Mouse (Mus musculus): ENCODE measurements around the gene Erp44. TPM values are rescaled to one million over a fixed set of nuclear protein-coding genes. Genes with fewer than 3 reads are reported as not detected.

Erp44 gene
- polyA plus RNA-seq, 1 experiment from 2014 or later, result 61.2 TPM

DNA sequence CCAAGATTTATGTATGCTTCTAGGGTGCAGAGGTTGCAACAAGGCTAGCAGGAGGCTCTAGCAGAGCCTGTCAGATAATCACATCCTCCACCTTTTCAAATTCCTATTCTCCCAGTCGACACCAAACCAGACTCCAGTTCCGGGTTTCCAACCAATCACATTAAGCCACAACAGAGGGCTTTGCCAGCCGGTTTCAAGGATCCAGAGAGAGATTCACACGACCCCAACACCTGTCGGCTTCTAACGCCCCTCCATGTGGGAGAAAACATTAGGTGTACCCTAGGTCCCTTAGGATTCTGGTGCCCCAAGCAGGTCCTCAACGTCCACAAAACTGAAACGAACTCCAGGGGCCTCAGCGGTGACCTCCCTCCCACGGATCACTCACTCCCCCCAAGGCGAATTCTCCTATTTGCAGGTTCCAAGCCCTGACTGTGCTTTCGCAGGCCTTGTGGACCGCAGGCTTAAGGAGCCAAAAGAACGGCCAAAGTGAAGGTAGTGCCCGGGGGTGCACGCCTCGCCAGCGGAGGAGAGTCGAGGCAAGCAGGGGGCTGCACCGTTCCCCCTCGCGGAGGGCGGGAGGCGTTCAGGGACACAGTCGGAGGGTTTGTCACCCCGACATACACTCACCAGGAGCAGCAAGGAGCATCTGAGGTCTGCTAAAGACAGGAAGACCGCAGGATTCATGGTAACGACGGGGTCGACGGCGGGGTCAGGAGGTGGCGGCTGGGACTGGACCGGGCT is 431 bp downstream of the Erp44 start:
- no peaks in the 10 kb centered on the region for H3K9me3 ChIP-seq (replicated peaks; ENCODE audit: control insufficient read depth, low read length, poor library complexity, severe bottlenecking)
- peak overlapping the region; percentile 70 for H3K27ac ChIP-seq (ENCODE audit: low read length)
- WGBS, result under 1% methylated on average over 34 of the region's 34 CpGs
- peak overlapping the region; percentile 98 for H3K4me3 ChIP-seq (ENCODE audit: low read depth, low read length)
- H3K9ac ChIP-seq (ENCODE audit: low read depth, low read length), result peak overlapping the region; percentile 91
- no peaks in the 10 kb centered on the region for H3K27me3 ChIP-seq (ENCODE audit: control insufficient read depth, insufficient read depth, low read depth, low read length)
- peaks cover 18% of the 10 kb centered on the region for H3K4me1 ChIP-seq (ENCODE audit: control insufficient read depth, insufficient read depth, low read length)
- peak overlapping the region; percentile 96 for H3K4me2 ChIP-seq (ENCODE audit: low read length)
- no peaks in the 10 kb centered on the region for H3K36me3 ChIP-seq (ENCODE audit: control insufficient read depth, insufficient read depth, low read length)
- no peak; the same call in 1 of the 2 replicates for ATAC-seq

DNA sequence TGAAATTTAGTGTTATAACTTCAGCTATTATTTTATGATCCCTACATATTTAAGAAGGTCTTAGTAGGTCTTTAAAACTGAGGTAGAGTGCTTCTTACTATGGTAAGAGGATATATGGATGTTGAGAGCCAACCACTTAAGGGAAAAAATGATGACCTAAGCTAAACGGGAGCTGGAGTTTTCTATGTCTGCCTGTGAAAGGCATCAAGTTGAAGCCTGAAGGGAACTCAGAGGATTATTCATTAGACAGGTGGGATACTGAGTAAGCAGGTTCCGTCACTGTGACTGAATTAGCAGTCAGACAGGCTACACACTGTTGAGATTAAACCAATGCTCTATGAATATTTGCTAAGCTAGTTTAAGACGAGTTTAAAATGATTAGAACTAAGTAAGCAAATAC is 2.3 kb downstream of the Erp44 start:
- no peak for ATAC-seq
- Histone ChIP-seq H3K27me3 (ENCODE audit: control insufficient read depth, insufficient read depth, low read depth, low read length) (no peaks in the 10 kb centered on the region), H3K36me3 (ENCODE audit: control insufficient read depth, insufficient read depth, low read length) (no peaks in the 10 kb centered on the region)

DNA sequence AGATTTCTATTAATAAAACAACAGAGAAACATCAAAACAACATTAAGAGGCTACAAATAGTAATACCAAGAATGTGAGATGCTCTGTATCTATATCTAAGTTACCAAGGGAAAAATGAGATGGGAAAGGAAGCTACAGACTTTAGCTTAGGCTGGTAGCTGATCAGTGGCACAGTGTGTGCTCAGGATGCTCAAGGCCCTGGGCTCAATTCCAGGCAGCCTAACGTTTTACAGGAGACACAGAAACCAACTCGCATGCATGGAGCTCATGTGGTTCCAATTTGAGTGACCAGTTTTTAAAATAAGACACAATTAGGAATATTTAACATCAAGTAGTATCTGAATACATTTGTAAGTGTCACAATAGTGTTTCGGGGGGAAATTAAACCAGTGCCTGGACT is 3.6 kb downstream of the Erp44 start:
- no peak overlapping the region for H3K4me2 ChIP-seq (ENCODE audit: low read length)
- H3K27me3 ChIP-seq (ENCODE audit: control insufficient read depth, insufficient read depth, low read depth, low read length), result no peaks in the 10 kb centered on the region
- H3K4me1 ChIP-seq (ENCODE audit: control insufficient read depth, insufficient read depth, low read length), result peaks cover 18% of the 10 kb centered on the region
- H3K9ac ChIP-seq (ENCODE audit: low read depth, low read length), result no peak overlapping the region
- no peaks in the 10 kb centered on the region for H3K9me3 ChIP-seq (replicated peaks; ENCODE audit: control insufficient read depth, low read length, poor library complexity, severe bottlenecking)
- H3K27ac ChIP-seq (ENCODE audit: low read length), result no peak overlapping the region
- H3K4me3 ChIP-seq (ENCODE audit: low read depth, low read length), result no peak overlapping the region
- WGBS, result 89% methylated on average over 3 of the region's 3 CpGs
- no peaks in the 10 kb centered on the region for H3K36me3 ChIP-seq (ENCODE audit: control insufficient read depth, insufficient read depth, low read length)
- no peak for ATAC-seq

More for the DNA sequence above, 2.3 kb downstream of the Erp44 start:
- Histone ChIP-seq H3K4me1 (ENCODE audit: control insufficient read depth, insufficient read depth, low read length) (peaks cover 18% of the 10 kb centered on the region), H3K9ac (ENCODE audit: low read depth, low read length) (no peak overlapping the region), H3K4me3 (ENCODE audit: low read depth, low read length) (no peak overlapping the region), H3K4me2 (ENCODE audit: low read length) (no peak overlapping the region), H3K9me3 (replicated peaks; ENCODE audit: control insufficient read depth, low read length, poor library complexity, severe bottlenecking) (no peaks in the 10 kb centered on the region), H3K27ac (ENCODE audit: low read length) (no peak overlapping the region)
- 82% methylated on average over 3 of the region's 3 CpGs for WGBS

DNA sequence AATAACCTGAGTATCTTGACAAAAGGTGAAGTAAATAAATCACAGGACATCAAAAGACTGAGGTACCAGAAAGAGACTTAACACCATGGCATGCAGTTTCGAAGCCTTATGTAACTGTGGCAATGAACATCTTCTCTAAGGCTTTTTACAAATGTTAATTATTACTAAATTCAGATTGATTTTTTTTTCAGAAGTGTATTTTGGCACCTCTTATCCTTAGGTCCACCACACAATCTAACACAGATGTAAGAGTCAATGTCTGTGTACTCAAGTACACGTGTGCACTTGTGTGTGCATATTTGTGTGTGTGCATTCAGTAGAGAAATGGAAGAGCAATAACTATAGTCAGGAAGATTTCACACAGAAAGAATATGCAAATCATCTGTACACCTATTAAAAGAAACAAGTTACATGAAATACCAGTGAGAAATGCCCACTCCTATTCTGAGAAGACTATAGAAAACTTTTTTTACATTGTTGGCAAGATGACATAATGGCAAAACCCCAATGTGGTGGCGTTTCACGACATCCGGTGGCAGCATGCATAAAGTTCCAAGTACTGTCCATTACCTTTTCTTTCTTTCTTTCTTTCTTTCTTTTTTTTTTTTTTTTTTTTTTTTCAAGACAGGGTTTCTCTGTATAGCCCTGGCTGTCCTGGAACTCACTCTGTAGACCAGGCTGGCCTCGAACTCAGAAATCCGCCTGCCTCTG is 6.1 kb downstream of the Erp44 start:
- Histone ChIP-seq H3K4me1 (ENCODE audit: control insufficient read depth, insufficient read depth, low read length) (peaks cover 9% of the 10 kb centered on the region), H3K4me3 (ENCODE audit: low read depth, low read length) (no peak overlapping the region), H3K36me3 (ENCODE audit: control insufficient read depth, insufficient read depth, low read length) (no peaks in the 10 kb centered on the region), H3K9ac (ENCODE audit: low read depth, low read length) (no peak overlapping the region), H3K27me3 (ENCODE audit: control insufficient read depth, insufficient read depth, low read depth, low read length) (no peaks in the 10 kb centered on the region), H3K27ac (ENCODE audit: low read length) (no peak overlapping the region), H3K9me3 (replicated peaks; ENCODE audit: control insufficient read depth, low read length, poor library complexity, severe bottlenecking) (no peaks in the 10 kb centered on the region), H3K4me2 (ENCODE audit: low read length) (no peak overlapping the region)
- WGBS, result 94% methylated on average over 7 of the region's 7 CpGs
- no peak for ATAC-seq

DNA sequence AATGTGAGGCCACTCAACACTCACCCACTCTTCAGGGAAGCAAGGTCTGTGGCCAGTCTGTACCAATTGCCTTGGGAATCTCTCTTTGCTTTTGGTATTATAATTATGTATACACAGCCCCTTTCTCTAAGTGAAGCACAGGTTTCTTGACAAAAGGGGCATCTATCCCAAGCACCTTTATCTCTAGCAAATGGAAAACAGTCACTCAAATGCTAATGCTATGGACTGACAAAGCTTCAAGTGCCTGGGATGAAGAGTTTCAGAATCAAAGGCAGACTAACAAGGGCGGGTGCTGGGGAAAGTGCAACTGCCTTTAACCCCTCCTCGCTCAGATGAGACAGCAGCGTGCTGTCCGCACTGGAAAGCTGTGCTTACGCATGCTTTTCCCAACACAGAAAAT is 7.5 kb downstream of the Erp44 start:
- Histone ChIP-seq H3K27ac (ENCODE audit: low read length) (no peak overlapping the region), H3K27me3 (ENCODE audit: control insufficient read depth, insufficient read depth, low read depth, low read length) (no peaks in the 10 kb centered on the region), H3K4me3 (ENCODE audit: low read depth, low read length) (no peak overlapping the region), H3K9ac (ENCODE audit: low read depth, low read length) (no peak overlapping the region), H3K4me1 (ENCODE audit: control insufficient read depth, insufficient read depth, low read length) (0 out of 2 replicates have a peak, but pooled peaks cover 5% of the 10 kb centered on the region), H3K9me3 (replicated peaks; ENCODE audit: control insufficient read depth, low read length, poor library complexity, severe bottlenecking) (no peaks in the 10 kb centered on the region), H3K36me3 (ENCODE audit: control insufficient read depth, insufficient read depth, low read length) (no peaks in the 10 kb centered on the region), H3K4me2 (ENCODE audit: low read length) (no peak overlapping the region)
- WGBS, result 32% methylated on average over 5 of the region's 5 CpGs
- no peak for ATAC-seq

DNA sequence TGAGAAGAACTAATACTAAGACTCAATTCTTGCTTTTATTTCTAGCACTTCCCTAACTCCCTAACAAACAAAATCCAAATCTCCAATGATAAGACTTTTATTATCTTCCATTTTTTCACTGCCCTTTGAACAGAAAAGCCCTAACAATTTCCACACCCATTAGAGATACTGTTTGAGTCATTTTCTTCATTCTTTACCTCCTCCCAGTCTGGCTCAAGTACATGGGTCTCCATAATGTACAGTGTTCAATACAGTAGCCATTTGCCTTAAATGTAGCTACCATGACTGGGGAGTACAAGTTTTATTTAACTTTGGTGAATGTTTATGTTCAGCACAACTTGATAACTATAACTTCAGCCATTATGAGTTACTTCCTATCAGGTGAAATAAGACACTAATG is 8.8 kb downstream of the Erp44 start:
- Histone ChIP-seq H3K9me3 (replicated peaks; ENCODE audit: control insufficient read depth, low read length, poor library complexity, severe bottlenecking) (no peaks in the 10 kb centered on the region), H3K36me3 (ENCODE audit: control insufficient read depth, insufficient read depth, low read length) (no peaks in the 10 kb centered on the region), H3K27me3 (ENCODE audit: control insufficient read depth, insufficient read depth, low read depth, low read length) (no peaks in the 10 kb centered on the region), H3K4me2 (ENCODE audit: low read length) (no peak overlapping the region), H3K27ac (ENCODE audit: low read length) (no peak overlapping the region), H3K4me3 (ENCODE audit: low read depth, low read length) (no peak overlapping the region), H3K9ac (ENCODE audit: low read depth, low read length) (no peak overlapping the region), H3K4me1 (ENCODE audit: control insufficient read depth, insufficient read depth, low read length) (no peaks in the 10 kb centered on the region)
- no peak for ATAC-seq

DNA sequence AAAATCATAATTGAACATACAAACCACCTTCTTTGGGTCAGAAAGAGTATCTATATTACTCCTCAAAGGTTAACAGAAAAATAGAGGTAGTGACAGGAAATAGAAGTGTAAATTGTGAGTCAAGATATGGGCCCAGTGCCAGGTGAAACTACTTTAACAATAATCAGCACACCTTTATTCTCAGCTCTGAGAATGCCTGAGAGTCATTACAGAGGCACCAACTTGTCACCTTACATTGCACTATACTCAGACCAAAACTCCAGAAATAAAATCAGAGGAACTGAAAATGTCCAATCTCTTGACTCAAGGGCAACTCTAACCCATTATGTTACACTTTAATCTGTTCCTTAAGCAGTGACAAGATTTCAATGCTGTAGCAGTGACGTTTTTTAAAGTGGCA is 11.2 kb downstream of the Erp44 start:
- H3K4me1 ChIP-seq (ENCODE audit: control insufficient read depth, insufficient read depth, low read length), result peaks cover 2% of the 10 kb centered on the region; the same call in 1 of the 2 replicates
- H3K4me3 ChIP-seq (ENCODE audit: low read depth, low read length), result no peak overlapping the region
- no peak overlapping the region for H3K27ac ChIP-seq (ENCODE audit: low read length)
- 78% methylated on average over 1 of the region's 1 CpGs for WGBS
- no peaks in the 10 kb centered on the region for H3K36me3 ChIP-seq (ENCODE audit: control insufficient read depth, insufficient read depth, low read length)
- no peak for ATAC-seq
- no peak overlapping the region for H3K4me2 ChIP-seq (ENCODE audit: low read length)
- no peak overlapping the region for H3K9ac ChIP-seq (ENCODE audit: low read depth, low read length)
- H3K9me3 ChIP-seq (replicated peaks; ENCODE audit: control insufficient read depth, low read length, poor library complexity, severe bottlenecking), result no peaks in the 10 kb centered on the region
- H3K27me3 ChIP-seq (ENCODE audit: control insufficient read depth, insufficient read depth, low read depth, low read length), result no peaks in the 10 kb centered on the region

DNA sequence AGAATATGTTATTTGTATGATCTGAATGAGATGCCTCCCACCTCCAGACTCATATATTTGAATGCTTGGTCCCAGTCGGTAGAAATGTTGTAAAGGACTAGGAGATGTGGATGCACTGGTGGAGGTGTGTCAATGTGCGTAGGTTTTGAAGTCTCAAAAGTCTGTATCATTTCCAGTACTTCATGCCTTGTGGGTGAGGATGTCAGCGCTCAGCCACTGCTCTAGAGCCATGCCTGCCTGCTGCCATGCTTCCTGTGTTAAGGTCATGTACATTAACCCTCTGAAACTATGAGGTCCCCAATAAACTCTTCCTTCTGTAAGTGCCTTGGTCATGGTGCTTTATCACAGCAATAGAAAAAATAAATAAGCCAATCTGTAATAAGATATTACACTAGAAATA is 11.7 kb downstream of the Erp44 start:
- H3K9me3 ChIP-seq (replicated peaks; ENCODE audit: control insufficient read depth, low read length, poor library complexity, severe bottlenecking), result no peaks in the 10 kb centered on the region
- no peak overlapping the region for H3K4me3 ChIP-seq (ENCODE audit: low read depth, low read length)
- no peak overlapping the region for H3K9ac ChIP-seq (ENCODE audit: low read depth, low read length)
- no peak overlapping the region for H3K27ac ChIP-seq (ENCODE audit: low read length)
- H3K36me3 ChIP-seq (ENCODE audit: control insufficient read depth, insufficient read depth, low read length), result no peaks in the 10 kb centered on the region
- peaks cover 2% of the 10 kb centered on the region; the same call in 1 of the 2 replicates for H3K4me1 ChIP-seq (ENCODE audit: control insufficient read depth, insufficient read depth, low read length)
- H3K27me3 ChIP-seq (ENCODE audit: control insufficient read depth, insufficient read depth, low read depth, low read length), result no peaks in the 10 kb centered on the region
- no peak for ATAC-seq
- no peak overlapping the region for H3K4me2 ChIP-seq (ENCODE audit: low read length)
- 95% methylated on average over 3 of the region's 3 CpGs for WGBS

DNA sequence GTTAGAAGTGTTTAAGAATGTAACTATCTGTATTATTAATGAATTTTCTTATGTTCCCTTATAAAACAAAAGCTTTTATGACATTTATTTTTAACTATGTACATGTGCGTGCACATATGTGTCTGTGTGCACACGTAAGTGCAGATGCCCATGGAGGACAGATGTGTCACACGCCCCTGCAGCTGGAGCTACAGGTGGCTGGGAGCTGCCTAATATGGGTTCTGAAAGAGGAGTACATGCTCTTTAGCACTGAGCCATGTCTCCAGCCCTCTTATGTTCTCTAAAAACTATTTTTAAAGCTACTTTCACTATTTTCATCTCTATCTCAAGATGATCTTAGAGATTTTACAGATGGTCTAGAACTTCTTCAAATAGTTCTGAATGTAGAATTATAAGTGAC is 21.3 kb downstream of the Erp44 start:
- Histone ChIP-seq H3K9ac (ENCODE audit: low read depth, low read length) (no peak overlapping the region), H3K4me3 (ENCODE audit: low read depth, low read length) (no peak overlapping the region), H3K9me3 (replicated peaks; ENCODE audit: control insufficient read depth, low read length, poor library complexity, severe bottlenecking) (no peaks in the 10 kb centered on the region), H3K27me3 (ENCODE audit: control insufficient read depth, insufficient read depth, low read depth, low read length) (no peaks in the 10 kb centered on the region), H3K4me1 (ENCODE audit: control insufficient read depth, insufficient read depth, low read length) (no peaks in the 10 kb centered on the region), H3K27ac (ENCODE audit: low read length) (no peak overlapping the region), H3K36me3 (ENCODE audit: control insufficient read depth, insufficient read depth, low read length) (no peaks in the 10 kb centered on the region), H3K4me2 (ENCODE audit: low read length) (no peak overlapping the region)
- ATAC-seq, result no peak
- WGBS, result 96% methylated on average over 3 of the region's 3 CpGs
